ENCODE assay signal across 26 mouse cellular contexts in the genomic region with DNA sequence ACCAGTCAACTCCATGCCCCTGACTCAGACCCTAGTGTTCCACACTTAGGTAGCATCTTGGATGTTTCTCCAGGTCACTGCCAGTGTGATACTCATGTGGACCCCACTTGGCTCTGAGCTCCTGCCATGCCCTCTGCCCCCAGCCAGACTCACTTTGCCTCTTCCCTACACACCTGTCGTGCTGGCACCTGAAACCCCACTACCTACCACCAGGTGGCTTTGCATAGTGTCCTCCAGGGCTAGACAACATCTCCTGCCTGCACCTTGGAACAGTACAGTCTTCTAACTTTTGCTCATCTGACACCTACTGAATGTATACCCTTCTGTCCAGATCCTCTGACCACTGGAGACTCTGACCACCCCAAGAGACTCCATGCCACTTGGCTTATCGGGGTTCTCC.
DNase-seq lines count a peak whose midpoint lies in the region; ATAC-seq and TF ChIP-seq lines count a peak whose summit lies in the region.
"Had no signal": no experiment of that assay in that cellular context is flagged by ENCODE, and none has a peak within 500 bp of the region (broad histone marks: within the 10 kb centered on the region; RNA-seq: fewer than 3 reads in every experiment).

No protein-coding gene starts in this region.

- no peak overlapping the region for H3K4me2 ChIP-seq in kidney, embryonic 14.5 days (replicated peaks; ENCODE audit: low read depth, low read length)
- H3K4me2 ChIP-seq in liver, postnatal 0 days (ENCODE audit: low read depth, low read length): no peak overlapping the region
- H3K4me2 ChIP-seq in stomach, postnatal 0 days (replicated peaks; ENCODE audit: low read depth): no peak overlapping the region
- H3K4me2 ChIP-seq: heart, embryonic 15.5 days; limb, embryonic 12.5 days; liver, embryonic 15.5 days; midbrain, embryonic 13.5 days; neural tube, embryonic 13.5 days had no signal

- no peak for TF ChIP-seq POLR2A in kidney, adult 2 months (IDR thresholded peaks at IDR 0.05; ENCODE audit: low read depth, low read length)

- H3K9ac ChIP-seq in kidney, embryonic 14.5 days (ENCODE audit: low read depth, low read length): no peak overlapping the region
- H3K9ac ChIP-seq in liver, postnatal 0 days (replicated peaks): no peak overlapping the region
- H3K9ac ChIP-seq in stomach, postnatal 0 days (ENCODE audit: low read length): no peak overlapping the region
- H3K9ac ChIP-seq: heart, embryonic 15.5 days; limb, embryonic 12.5 days; liver, embryonic 15.5 days; midbrain, embryonic 13.5 days; neural tube, embryonic 13.5 days had no signal

- DNase-seq in kidney, adult 2 months: no peak
- DNase-seq in liver, postnatal 0 days: peak; percentile 26
- no peak for DNase-seq in liver
- peak; percentile 29 for DNase-seq in thymus, postnatal 4 days
- DNase-seq in thymus, postnatal 10 days (ENCODE audit: low spot score in 2 of 2): no peak
- peak; percentile 24 for DNase-seq in stomach, postnatal 0 days (ENCODE audit: low spot score)
- DNase-seq in left cerebral cortex, postnatal 36 days (ENCODE audit: low spot score in 2 of 2): no peak
- DNase-seq: adrenal gland, postnatal 14 days; cerebellum, adult 11 months; cerebellum, adult 9-10 months; cerebellum, postnatal 36 days; gastrocnemius, postnatal 14 days; kidney, adult 18-20 months; kidney, postnatal 10 days; layer of hippocampus, adult 9-11 months; lung, postnatal 14 days; thymus, postnatal 25 days had no signal

- no peaks in the 10 kb centered on the region for H3K27me3 ChIP-seq in kidney, adult 2 months (replicated peaks; ENCODE audit: control insufficient read depth, insufficient read depth, low read length)
- H3K27me3 ChIP-seq in kidney, embryonic 14.5 days (ENCODE audit: control insufficient read depth, insufficient read depth, low read length): no peaks in the 10 kb centered on the region
- no peaks in the 10 kb centered on the region for H3K27me3 ChIP-seq in liver, postnatal 0 days (ENCODE audit: insufficient read depth, low read length)
- no peaks in the 10 kb centered on the region for H3K27me3 ChIP-seq in stomach, postnatal 0 days (ENCODE audit: control insufficient read depth, insufficient read depth, low read length)

- intact Hi-C loops in left cerebral cortex, postnatal 36 days (cut with DNase I): no loop called here

- TF ChIP-seq EP300 in liver, postnatal 0 days (IDR thresholded peaks at IDR 0.05; ENCODE audit: low read depth): no peak
- TF ChIP-seq EP300 in stomach, postnatal 0 days (optimal IDR thresholded peaks at IDR 0.05): no peak

- 66% methylated on average over 2 of the region's 2 CpGs for WGBS in kidney, adult 2 months
- WGBS in kidney, embryonic 14.5 days: 68% methylated on average over 2 of the region's 2 CpGs
- WGBS in liver, postnatal 0 days (ENCODE audit: insufficient replicate concordance): 60% methylated on average over 2 of the region's 2 CpGs
- WGBS in stomach, postnatal 0 days: 59% methylated on average over 2 of the region's 2 CpGs

- H3K36me3 ChIP-seq in kidney, adult 2 months (ENCODE audit: control insufficient read depth, insufficient read depth, low read length): no peaks in the 10 kb centered on the region
- no peaks in the 10 kb centered on the region for H3K36me3 ChIP-seq in kidney, embryonic 14.5 days (ENCODE audit: control insufficient read depth, insufficient read depth, low read length)
- no peaks in the 10 kb centered on the region for H3K36me3 ChIP-seq in liver, postnatal 0 days (replicated peaks; ENCODE audit: insufficient read depth, low read length)
- no peaks in the 10 kb centered on the region for H3K36me3 ChIP-seq in stomach, postnatal 0 days (ENCODE audit: control insufficient read depth, insufficient read depth, low read length)
- H3K36me3 ChIP-seq: heart, embryonic 10.5 days; heart, embryonic 15.5 days; limb, embryonic 12.5 days; liver, embryonic 15.5 days; midbrain, embryonic 13.5 days; neural tube, embryonic 13.5 days had no signal

- peak; percentile 37 for TF ChIP-seq CTCF in kidney, adult 2 months (conservative IDR thresholded peaks at IDR 0.05; ENCODE audit: insufficient read depth, insufficient read length, low read depth, low read length)
- peak; percentile 46 for TF ChIP-seq CTCF in liver, postnatal 0 days (IDR thresholded peaks at IDR 0.05; ENCODE audit: low read depth)
- TF ChIP-seq CTCF in stomach, postnatal 0 days (IDR thresholded peaks at IDR 0.05; ENCODE audit: low read depth): peak; percentile 58

- no peak overlapping the region for H3K4me3 ChIP-seq in kidney, adult 2 months (ENCODE audit: insufficient read depth, low read depth, low read length)
- no peak overlapping the region for H3K4me3 ChIP-seq in kidney, embryonic 14.5 days (ENCODE audit: low read length)
- H3K4me3 ChIP-seq in liver, postnatal 0 days (ENCODE audit: low read depth, low read length): no peak overlapping the region
- no peak overlapping the region for H3K4me3 ChIP-seq in stomach, postnatal 0 days (ENCODE audit: low read depth, low read length)
- H3K4me3 ChIP-seq: heart, embryonic 10.5 days; heart, embryonic 15.5 days; limb, embryonic 12.5 days; liver, embryonic 15.5 days; midbrain, embryonic 13.5 days; neural tube, embryonic 13.5 days had no signal

- H3K4me1 ChIP-seq in kidney, adult 2 months (ENCODE audit: control insufficient read depth, insufficient read depth, low read length): no peaks in the 10 kb centered on the region
- no peaks in the 10 kb centered on the region for H3K4me1 ChIP-seq in kidney, embryonic 14.5 days (ENCODE audit: control insufficient read depth, insufficient read depth, low read length)
- no peaks in the 10 kb centered on the region for H3K4me1 ChIP-seq in liver, postnatal 0 days (ENCODE audit: insufficient read depth)
- H3K4me1 ChIP-seq in stomach, postnatal 0 days (replicated peaks; ENCODE audit: control insufficient read depth, insufficient read depth): no peaks in the 10 kb centered on the region
- H3K4me1 ChIP-seq: heart, embryonic 10.5 days; heart, embryonic 15.5 days; limb, embryonic 12.5 days; liver, embryonic 15.5 days; midbrain, embryonic 13.5 days had no signal

- H3K9me3 ChIP-seq in kidney, embryonic 14.5 days (ENCODE audit: control insufficient read depth, low read length): no peaks in the 10 kb centered on the region
- H3K9me3 ChIP-seq in liver, postnatal 0 days (ENCODE audit: low read length): no peaks in the 10 kb centered on the region
- H3K9me3 ChIP-seq in stomach, postnatal 0 days (ENCODE audit: control insufficient read depth, low read length): no peaks in the 10 kb centered on the region
- H3K9me3 ChIP-seq: heart, embryonic 10.5 days; heart, embryonic 15.5 days; limb, embryonic 12.5 days; liver, embryonic 15.5 days; midbrain, embryonic 13.5 days; neural tube, embryonic 13.5 days had no signal

- ATAC-seq in kidney, embryonic 14.5 days (ENCODE audit: low FRiP score, low TSS enrichment): no peak
- no peak for ATAC-seq in liver, postnatal 0 days
- no peak for ATAC-seq in stomach, postnatal 0 days (ENCODE audit: low FRiP score, low TSS enrichment)
- ATAC-seq: forebrain, embryonic 14.5 days; hindbrain, postnatal 0 days; midbrain, embryonic 13.5 days had no signal

- H3K27ac ChIP-seq in kidney, adult 2 months (ENCODE audit: insufficient read depth, low read depth, low read length): no peak overlapping the region
- no peak overlapping the region for H3K27ac ChIP-seq in kidney, embryonic 14.5 days (ENCODE audit: low read depth, low read length)
- no peak overlapping the region for H3K27ac ChIP-seq in liver, postnatal 0 days (ENCODE audit: low read depth)
- H3K27ac ChIP-seq in stomach, postnatal 0 days (replicated peaks): no peak overlapping the region
- H3K27ac ChIP-seq: heart, embryonic 10.5 days; heart, embryonic 15.5 days; hindbrain, postnatal 0 days; limb, embryonic 12.5 days; liver, embryonic 15.5 days; midbrain, embryonic 13.5 days; neural tube, embryonic 13.5 days had no signal

Comparison
In these comparisons a context has a peak if more than half of its experiments do, and no peak if none do; other contexts are left out.
1. DNase-seq: peak in liver, postnatal 0 days (single experiment), thymus, postnatal 4 days (single experiment) and stomach, postnatal 0 days (single experiment); none in kidney, adult 2 months (single experiment), liver (single experiment), thymus, postnatal 10 days (0 of 2) and left cerebral cortex, postnatal 36 days (0 of 2).
2. Peak in every context shown above with its lines, with median percentiles within 50 percentile points of each other: CTCF ChIP-seq.